Mouse (Mus musculus): ENCODE results near the gene Pde1c.

GRCm38 (mm10) chr6:56373753-56374152 is 195.2 kb downstream of the Pde1c start:
- TF ChIP-seq CTCF (IDR thresholded peaks at IDR 0.05): no peak
- TF ChIP-seq EP300 (IDR thresholded peaks at IDR 0.05; ENCODE audit: insufficient read depth, low read depth, low read length): no peak
- TF ChIP-seq POLR2A (IDR thresholded peaks at IDR 0.05; ENCODE audit: insufficient read depth, low read depth, low read length): no peak

Data from heart, adult 2 months (tissue).